Mouse (Mus musculus) neural tube, embryonic 15.5 days (tissue): ENCODE results near the gene Gm9376. TPM values are rescaled to one million over a fixed set of nuclear protein-coding genes. Genes with fewer than 3 reads are reported as not detected.

ENCODE experiments used
- ATAC-seq: fragments of 200-750 bp; cut with Nextera tagmentation; 2 replicates; pipeline ENCODE4 v1.8.0; 2017; ENCODE audit warnings: mild to moderate bottlenecking, moderate TSS enrichment, moderate library complexity; ENCODE audit not compliant: low FRiP score
- H3K27ac ChIP-seq: fragments of 300-500 bp; sonication (generic); replicated peaks from 2 replicates; pipeline ENCODE4 v1.5.1; 2015; ENCODE audit warnings: mild to moderate bottlenecking, inconsistent platforms
- H3K27me3 ChIP-seq: fragments of 300-500 bp; sonication (generic); replicated peaks from 2 replicates; pipeline ENCODE4 v1.6.1; 2015; ENCODE audit warnings: inconsistent platforms
- H3K36me3 ChIP-seq: fragments of 300-500 bp; sonication (generic); 2 replicates; pipeline ENCODE4 v1.6.1; 2015; ENCODE audit warnings: inconsistent platforms
- H3K4me1 ChIP-seq: fragments of 300-500 bp; sonication (generic); 2 replicates; pipeline ENCODE4 v1.6.1; 2015; ENCODE audit warnings: inconsistent platforms
- H3K4me2 ChIP-seq: fragments of 300-500 bp; sonication (generic); 2 replicates; pipeline ENCODE4 v1.6.1; 2015; ENCODE audit warnings: inconsistent platforms, mild to moderate bottlenecking, moderate library complexity
- H3K4me3 ChIP-seq: fragments of 300-500 bp; sonication (generic); replicated peaks from 2 replicates; pipeline ENCODE4 v1.5.1; 2015; ENCODE audit warnings: mild to moderate bottlenecking, inconsistent platforms
- H3K9ac ChIP-seq: fragments of 300-500 bp; sonication (generic); replicated peaks from 2 replicates; pipeline ENCODE4 v1.6.1; 2015; ENCODE audit warnings: mild to moderate bottlenecking, inconsistent platforms
- H3K9me3 ChIP-seq: fragments of 300-500 bp; sonication (generic); replicated peaks from 2 replicates; pipeline ENCODE4 v1.6.1; 2016; ENCODE audit warnings: inconsistent platforms
- WGBS: fragments of 180-500 bp; shearing (Covaris S2); methylation state at CpG from one replicate; pipeline ENCODE4 v1.1.7; 2015; ENCODE audit warnings: mixed read lengths; 5-methylcytosine and 5-hydroxymethylcytosine counted together
- polyA plus RNA-seq: library from polyadenylated mRNA; unstranded; fragments of >200 nt; fragmentation: Nextera tagmentation; extraction: Ambion mirVana; gene quantifications from 2 replicates; pipeline ENCODE4 v1.2.1, GENCODE M21; 2015

Gm9376 gene
- polyA plus RNA-seq, 1 experiment from 2014 or later, result not detected

- H3K27me3 ChIP-seq, result peaks cover 57% of the 10 kb centered on the region
- 0% methylated on average over 34 of the region's 34 CpGs for WGBS
These were observed 29.9 kb upstream of the Gm9376 start, which contains the start of gene Sox21 for GRCm38 (mm10) chr14:118236886-118237289. Sox21 (minus strand) TSS chr14:118237030.

GRCm38 (mm10) chr14:118237786-118238185 lies 29.0 kb upstream of the Gm9376 start:
- H3K4me3 ChIP-seq, result peak overlapping the region; percentile 52
- H3K9ac ChIP-seq, result no peak overlapping the region
- 6% methylated on average over 6 of the region's 6 CpGs for WGBS
- H3K4me2 ChIP-seq, result peak overlapping the region; percentile 89
- 0 out of 2 replicates have a peak, but pooled peaks cover under 1% of the 10 kb centered on the region for H3K9me3 ChIP-seq
- no peaks in the 10 kb centered on the region for H3K36me3 ChIP-seq
- peaks cover 32% of the 10 kb centered on the region for H3K4me1 ChIP-seq
- no peak for ATAC-seq
- peaks cover 51% of the 10 kb centered on the region for H3K27me3 ChIP-seq
- no peak overlapping the region for H3K27ac ChIP-seq

More at GRCm38 (mm10) chr14:118236886-118237289, 29.9 kb upstream of the Gm9376 start, which contains the start of gene Sox21:
- Histone ChIP-seq H3K36me3 (no peaks in the 10 kb centered on the region), H3K4me2 (peak within 1 kb of the TSS; percentile 89), H3K9ac (peak within 1 kb of the TSS; percentile 51), H3K4me3 (peak within 1 kb of the TSS; percentile 52), H3K9me3 (no peaks in the 10 kb centered on the region), H3K27ac (peak within 1 kb of the TSS; percentile 79), H3K4me1 (peaks cover 33% of the 10 kb centered on the region)
- peak; percentile 86 for ATAC-seq

- WGBS, result 14% methylated on average over 7 of the region's 8 CpGs
- Histone ChIP-seq H3K27me3 (peaks cover 44% of the 10 kb centered on the region), H3K27ac (no peak overlapping the region), H3K36me3 (no peaks in the 10 kb centered on the region), H3K9me3 (peaks cover 7% of the 10 kb centered on the region; the same call in 1 of the 2 replicates), H3K4me1 (peaks cover 31% of the 10 kb centered on the region), H3K4me2 (no peak overlapping the region), H3K4me3 (no peak overlapping the region), H3K9ac (no peak overlapping the region)
- ATAC-seq, result no peak
These were observed 27.4 kb upstream of the Gm9376 start for GRCm38 (mm10) chr14:118239351-118239750.

GRCm38 (mm10) chr14:118241416-118241815 lies 25.3 kb upstream of the Gm9376 start:
- Histone ChIP-seq H3K4me1 (peaks cover 10% of the 10 kb centered on the region), H3K27ac (no peak overlapping the region), H3K36me3 (no peaks in the 10 kb centered on the region), H3K4me3 (no peak overlapping the region), H3K27me3 (peaks cover 28% of the 10 kb centered on the region), H3K9ac (no peak overlapping the region), H3K4me2 (no peak overlapping the region), H3K9me3 (peaks cover 7% of the 10 kb centered on the region; the same call in 1 of the 2 replicates)
- WGBS, result 88% methylated on average over 2 of the region's 2 CpGs
- ATAC-seq, result no peak

GRCm38 (mm10) chr14:118253381-118253780 lies 13.4 kb upstream of the Gm9376 start:
- no peak for ATAC-seq

GRCm38 (mm10) chr14:118268849-118269248 lies 2.1 kb downstream of the Gm9376 start:
- Histone ChIP-seq H3K4me2 (no peak overlapping the region), H3K27ac (no peak overlapping the region), H3K9me3 (no peaks in the 10 kb centered on the region), H3K27me3 (no peaks in the 10 kb centered on the region), H3K4me3 (no peak overlapping the region), H3K36me3 (no peaks in the 10 kb centered on the region), H3K4me1 (no peaks in the 10 kb centered on the region), H3K9ac (no peak overlapping the region)
- ATAC-seq, result no peak
- WGBS, result 91% methylated on average over 4 of the region's 4 CpGs

More at GRCm38 (mm10) chr14:118253381-118253780, 13.4 kb upstream of the Gm9376 start:
- Histone ChIP-seq H3K4me3 (no peak overlapping the region), H3K9ac (no peak overlapping the region), H3K27ac (no peak overlapping the region), H3K4me2 (no peak overlapping the region), H3K9me3 (no peaks in the 10 kb centered on the region), H3K4me1 (no peaks in the 10 kb centered on the region), H3K27me3 (no peaks in the 10 kb centered on the region), H3K36me3 (no peaks in the 10 kb centered on the region)
- 94% methylated on average over 6 of the region's 6 CpGs for WGBS

- no peaks in the 10 kb centered on the region for H3K27me3 ChIP-seq
- ATAC-seq, result no peak
- H3K27ac ChIP-seq, result no peak overlapping the region
- H3K9ac ChIP-seq, result no peak overlapping the region
- WGBS, result 88% methylated on average over 6 of the region's 6 CpGs
- no peak overlapping the region for H3K4me3 ChIP-seq
- H3K36me3 ChIP-seq, result no peaks in the 10 kb centered on the region
- no peaks in the 10 kb centered on the region for H3K9me3 ChIP-seq
- H3K4me1 ChIP-seq, result no peaks in the 10 kb centered on the region
- no peak overlapping the region for H3K4me2 ChIP-seq
These were observed 6.1 kb downstream of the Gm9376 start for GRCm38 (mm10) chr14:118272594-118273555.

GRCm38 (mm10) chr14:118277704-118278498 lies 11.1 kb downstream of the Gm9376 start:
- Histone ChIP-seq H3K4me1 (no peaks in the 10 kb centered on the region), H3K27me3 (no peaks in the 10 kb centered on the region), H3K9me3 (peaks cover 8% of the 10 kb centered on the region; the same call in 1 of the 2 replicates), H3K27ac (no peak overlapping the region), H3K4me2 (no peak overlapping the region), H3K4me3 (no peak overlapping the region), H3K36me3 (no peaks in the 10 kb centered on the region), H3K9ac (no peak overlapping the region)
- ATAC-seq, result no peak
- 90% methylated on average over 7 of the region's 7 CpGs for WGBS

GRCm38 (mm10) chr14:118282272-118282671 lies 15.5 kb downstream of the Gm9376 start:
- peaks cover 8% of the 10 kb centered on the region; the same call in 1 of the 2 replicates for H3K9me3 ChIP-seq
- no peaks in the 10 kb centered on the region for H3K36me3 ChIP-seq
- H3K4me3 ChIP-seq, result no peak overlapping the region
- WGBS, result 92% methylated on average over 3 of the region's 3 CpGs
- no peak overlapping the region for H3K9ac ChIP-seq
- no peaks in the 10 kb centered on the region for H3K4me1 ChIP-seq
- no peak overlapping the region for H3K27ac ChIP-seq
- no peaks in the 10 kb centered on the region for H3K27me3 ChIP-seq
- no peak for ATAC-seq
- no peak overlapping the region for H3K4me2 ChIP-seq

- Histone ChIP-seq H3K4me2 (no peak overlapping the region), H3K9ac (no peak overlapping the region), H3K4me1 (no peaks in the 10 kb centered on the region), H3K27ac (no peak overlapping the region), H3K4me3 (no peak overlapping the region), H3K9me3 (peaks cover 8% of the 10 kb centered on the region; the same call in 1 of the 2 replicates), H3K27me3 (no peaks in the 10 kb centered on the region), H3K36me3 (no peaks in the 10 kb centered on the region)
- 33% methylated on average over 14 of the region's 14 CpGs for WGBS
- ATAC-seq, result no peak
These were observed 16.2 kb downstream of the Gm9376 start for GRCm38 (mm10) chr14:118282917-118283316.

- no peaks in the 10 kb centered on the region for H3K27me3 ChIP-seq
- H3K4me3 ChIP-seq, result no peak overlapping the region
- no peaks in the 10 kb centered on the region for H3K9me3 ChIP-seq
- no peaks in the 10 kb centered on the region for H3K36me3 ChIP-seq
- H3K27ac ChIP-seq, result no peak overlapping the region
- no peaks in the 10 kb centered on the region for H3K4me1 ChIP-seq
- H3K9ac ChIP-seq, result no peak overlapping the region
- ATAC-seq, result no peak
- H3K4me2 ChIP-seq, result no peak overlapping the region
- WGBS, result 73% methylated on average over 2 of the region's 2 CpGs
These were observed 19.3 kb downstream of the Gm9376 start for GRCm38 (mm10) chr14:118286096-118286495.
